Mouse (Mus musculus) hindlimb bud, embryonic 11.5 days (tissue): ENCODE results near the gene Arhgap44.

Experiments used
- DNase-seq: peaks from one replicate; pipeline ENCODE4 v3.0.0-alpha.2; 2012; ENCODE audit warnings: low read depth, low spot score; ENCODE audit errors: extremely low spot score

Arhgap44 gene

DNA sequence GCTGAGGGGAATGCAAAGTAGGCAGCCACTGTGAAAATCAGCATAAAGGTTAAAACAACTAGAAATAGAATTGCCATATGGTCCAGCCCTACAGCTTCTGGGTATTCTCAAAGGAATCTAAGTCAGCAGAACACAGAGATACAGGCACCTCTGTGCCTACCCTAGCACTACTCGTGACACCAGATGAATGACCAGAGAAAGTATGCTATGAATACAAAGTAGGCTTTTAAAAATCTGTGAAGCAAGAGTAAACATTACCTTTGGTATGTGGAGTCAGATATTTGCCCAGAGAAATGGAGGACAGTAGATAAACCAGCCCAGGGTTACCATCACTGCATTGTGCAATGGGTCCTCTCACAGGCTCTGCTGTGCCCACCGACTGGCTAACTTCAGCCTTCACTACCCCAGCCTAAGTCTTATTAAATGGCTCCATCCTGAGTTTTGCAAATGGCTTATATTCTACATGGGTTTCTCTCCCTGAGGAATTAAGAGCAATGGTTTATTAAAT lies 25.6 kb downstream of the Arhgap44 start:
- no peak for DNase-seq

DNA sequence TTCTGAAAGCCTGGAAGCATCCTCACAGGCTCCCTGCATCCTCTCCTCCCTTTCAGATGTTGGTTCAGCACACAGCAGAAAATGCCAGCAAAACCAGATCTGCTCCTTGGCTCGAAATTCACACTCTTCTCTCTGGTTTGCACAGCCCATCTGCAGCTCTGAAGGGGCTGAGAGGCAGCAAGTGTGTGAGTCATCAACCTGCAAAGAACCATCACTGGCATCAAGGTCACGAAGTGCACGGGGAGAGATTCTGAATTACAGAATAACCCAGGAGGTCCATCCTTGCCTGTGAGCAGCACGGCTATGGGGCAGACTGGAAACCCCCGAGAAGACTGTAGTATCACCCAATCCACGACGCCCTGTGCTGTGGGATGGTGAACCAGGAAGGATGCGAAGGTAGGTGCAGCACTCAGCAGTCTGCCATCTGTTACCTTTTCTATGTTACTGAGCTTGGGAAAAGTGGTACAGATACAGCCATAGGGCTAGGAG lies 27.5 kb downstream of the Arhgap44 start:
- DNase-seq: no peak

DNA sequence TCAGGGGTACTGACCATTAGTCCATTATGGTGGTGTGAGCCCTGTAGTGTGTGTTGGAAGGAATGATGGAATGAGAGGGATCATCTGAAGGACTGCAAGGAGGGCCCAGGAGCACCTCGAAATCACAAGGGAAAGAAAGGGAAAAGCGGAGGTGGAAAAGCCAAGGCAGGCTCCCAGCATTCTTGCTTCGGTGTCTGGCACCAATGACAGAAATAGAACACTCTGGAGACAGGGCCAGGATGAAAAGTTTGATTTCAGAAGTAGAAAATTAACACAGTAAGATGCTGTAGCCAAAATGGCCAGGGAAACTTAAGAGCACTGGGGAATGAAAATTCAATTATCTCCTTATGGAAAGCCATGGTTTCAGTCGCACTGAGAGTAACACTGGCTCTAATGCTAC lies 29.1 kb downstream of the Arhgap44 start:
- no peak for DNase-seq

DNA sequence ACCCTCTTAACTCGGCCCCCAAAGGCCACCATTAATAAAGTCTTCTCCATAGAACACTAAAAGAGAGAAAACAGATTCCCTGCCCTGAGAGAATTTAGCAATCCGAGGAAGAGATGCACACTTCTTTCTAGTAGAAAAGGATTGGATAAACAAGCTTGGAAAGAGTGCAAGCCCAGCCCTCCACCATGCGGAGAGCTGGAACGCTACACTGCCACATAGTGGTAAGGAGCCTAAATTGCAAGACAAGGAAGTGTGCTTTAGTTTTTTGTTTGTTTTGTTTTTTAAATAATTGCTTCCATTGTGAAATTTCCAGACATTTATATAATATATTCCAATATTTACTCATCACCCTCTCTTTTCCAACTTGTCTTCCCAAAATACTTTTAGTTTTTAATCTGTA lies 33.7 kb downstream of the Arhgap44 start:
- no peak for DNase-seq

DNA sequence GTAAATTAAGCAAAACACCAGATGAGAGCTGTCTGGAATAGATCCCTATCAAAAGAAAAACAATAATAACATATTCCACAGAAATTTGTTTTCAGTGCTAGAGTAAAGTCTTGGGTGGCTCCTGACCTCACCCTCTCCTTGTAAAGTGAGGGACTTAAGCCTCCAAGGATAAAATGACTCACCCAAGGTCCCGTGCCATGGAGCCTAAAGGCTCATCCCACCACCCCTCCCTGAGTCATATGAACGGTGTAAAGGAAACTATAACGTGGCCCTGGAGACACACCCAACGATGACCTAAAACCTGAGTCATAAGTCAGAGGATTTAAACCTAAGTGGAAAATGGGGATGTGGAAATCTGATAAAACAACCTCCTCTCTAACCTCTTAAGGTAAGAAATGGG lies 34.1 kb downstream of the Arhgap44 start:
- DNase-seq: no peak

DNA sequence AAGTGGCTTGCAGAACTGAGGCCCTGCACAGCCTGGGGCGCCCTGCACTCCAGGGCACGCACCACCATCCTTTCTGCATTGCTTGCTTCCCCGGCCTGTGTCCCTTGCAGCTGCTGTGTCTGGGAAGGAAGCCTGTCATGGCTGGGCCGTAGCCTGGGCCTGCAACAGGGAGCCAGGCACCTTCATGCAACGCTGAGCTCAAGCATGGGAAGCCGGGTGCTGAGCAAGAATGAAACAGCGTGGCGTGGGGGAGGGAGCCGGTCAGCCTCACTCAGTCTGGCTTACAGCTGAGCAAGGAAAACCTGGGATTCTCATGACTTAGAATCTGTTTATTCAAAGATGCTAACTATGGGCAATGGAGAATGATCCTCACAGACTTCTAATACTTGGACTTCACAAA lies 36.2 kb downstream of the Arhgap44 start:
- no peak for DNase-seq

DNA sequence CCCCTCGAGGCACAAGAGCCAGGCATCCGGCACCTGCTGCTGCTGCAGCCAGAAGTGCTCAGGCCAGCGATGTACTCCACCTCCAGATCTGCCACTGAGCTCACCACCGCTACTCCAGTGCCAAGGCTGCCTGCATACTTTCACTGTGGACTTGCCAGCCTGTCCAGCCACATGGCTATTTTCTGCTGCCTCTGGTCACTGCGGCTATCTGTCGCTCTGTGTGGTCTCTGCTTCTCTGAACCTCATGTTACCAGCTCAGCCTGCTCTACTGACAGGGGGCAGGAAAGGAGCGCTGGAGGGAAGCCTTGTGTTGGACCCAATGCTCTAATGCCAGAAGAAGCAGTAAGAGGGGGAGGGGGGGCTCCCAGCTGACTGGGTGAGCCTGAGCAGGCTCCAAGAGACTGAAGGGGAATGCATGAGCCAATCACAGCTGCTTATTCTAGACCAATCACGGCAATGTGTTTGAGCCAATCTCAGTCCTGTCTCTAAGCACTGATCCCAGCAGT lies 37.8 kb downstream of the Arhgap44 start:
- no peak for DNase-seq

DNA sequence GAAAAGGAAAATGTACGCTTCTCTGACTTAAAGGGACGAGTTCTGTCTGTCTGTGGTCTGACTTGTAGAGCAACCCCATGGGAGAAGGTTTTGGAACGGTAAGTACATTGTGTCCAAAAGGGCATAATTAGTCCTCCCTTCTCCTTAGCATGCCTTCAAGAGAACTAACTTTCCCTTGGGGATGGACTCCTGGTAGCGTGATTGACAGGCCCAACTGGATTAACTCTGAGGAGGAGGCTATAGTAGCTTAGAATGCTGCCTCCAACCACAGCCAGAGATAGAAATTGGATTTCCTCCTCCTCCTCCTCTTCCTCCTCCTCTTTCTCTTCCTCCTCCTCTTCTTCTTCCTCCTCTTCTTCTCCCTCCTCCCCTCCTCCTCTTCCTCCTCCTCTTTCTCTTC lies 42.5 kb downstream of the Arhgap44 start:
- no peak for DNase-seq

DNA sequence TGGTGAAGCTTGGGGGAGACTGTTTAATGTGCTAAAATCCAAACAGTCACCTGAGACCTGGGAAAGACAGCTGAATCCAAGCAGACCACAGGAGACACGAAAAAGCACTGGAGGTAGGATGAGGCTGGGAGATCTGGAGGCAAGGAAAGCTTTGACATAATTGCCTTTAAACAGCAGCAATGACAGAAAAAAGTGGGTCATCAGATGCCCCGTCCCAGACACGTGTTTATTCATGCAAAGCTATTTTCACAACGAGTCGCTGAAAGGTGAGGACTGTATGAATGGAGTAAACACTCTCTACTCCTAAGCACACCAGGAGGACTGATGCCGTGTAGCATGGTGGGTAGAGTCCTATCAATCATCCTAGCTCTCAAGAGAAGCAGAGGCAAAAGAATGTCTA lies 47.0 kb downstream of the Arhgap44 start:
- no peak for DNase-seq

DNA sequence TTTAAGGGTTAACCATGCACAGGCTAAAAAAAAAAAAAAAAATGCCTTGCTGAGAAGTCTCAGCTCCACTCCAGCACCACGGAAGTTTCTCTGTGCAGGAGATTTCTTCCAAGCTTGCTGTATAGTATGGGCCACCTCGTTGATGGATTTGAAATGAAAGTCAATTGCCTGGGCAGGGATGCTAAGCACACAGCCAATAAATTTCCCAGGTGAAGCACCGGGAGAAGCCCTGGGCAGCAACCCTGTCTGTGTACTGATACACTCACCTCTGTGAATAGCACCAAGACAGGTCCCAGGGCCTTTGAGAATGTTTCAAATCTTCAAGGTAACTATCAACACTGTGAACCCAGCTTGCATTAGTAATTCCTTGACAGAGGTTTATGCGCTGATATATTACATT lies 50.7 kb downstream of the Arhgap44 start:
- no peak for DNase-seq

DNA sequence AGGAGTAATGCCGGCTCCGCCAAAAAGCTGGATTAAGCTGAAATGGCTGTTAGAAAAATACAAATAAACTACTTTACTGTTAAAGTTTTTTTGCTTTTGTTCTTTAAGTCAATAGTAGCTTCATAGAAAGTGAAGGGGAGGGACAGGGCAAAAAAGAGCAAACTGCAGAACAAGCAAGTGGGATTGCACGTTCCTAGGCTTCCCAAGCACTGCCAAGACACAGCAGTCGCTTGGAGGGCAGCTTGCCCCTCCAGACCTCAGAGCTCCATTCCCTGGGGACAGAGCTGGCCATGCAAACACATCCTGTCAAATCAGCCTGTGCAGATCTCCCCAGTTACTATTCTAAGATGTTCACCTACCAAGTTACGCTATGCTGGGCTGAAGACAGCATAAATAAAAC lies 51.1 kb downstream of the Arhgap44 start:
- no peak for DNase-seq

DNA sequence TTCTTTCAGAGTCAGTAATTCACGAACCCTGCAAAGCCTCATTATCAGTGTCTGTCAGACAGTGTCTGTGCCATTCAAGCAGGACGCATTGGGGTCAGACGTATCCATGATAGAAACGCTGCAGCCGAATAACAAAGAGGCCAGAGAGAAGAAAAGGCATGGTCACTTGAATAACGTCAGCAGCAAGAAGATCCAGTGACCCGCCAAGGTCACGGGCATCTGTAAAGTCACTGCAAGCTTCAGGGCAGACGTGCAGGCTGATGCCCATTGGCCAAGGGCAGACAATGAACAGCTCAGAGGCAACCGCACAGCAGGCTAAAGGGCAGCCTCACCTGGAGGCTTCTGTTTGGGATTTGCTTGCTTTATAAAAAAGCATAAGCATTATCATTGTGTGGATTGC lies 52.7 kb downstream of the Arhgap44 start:
- no peak for DNase-seq

DNA sequence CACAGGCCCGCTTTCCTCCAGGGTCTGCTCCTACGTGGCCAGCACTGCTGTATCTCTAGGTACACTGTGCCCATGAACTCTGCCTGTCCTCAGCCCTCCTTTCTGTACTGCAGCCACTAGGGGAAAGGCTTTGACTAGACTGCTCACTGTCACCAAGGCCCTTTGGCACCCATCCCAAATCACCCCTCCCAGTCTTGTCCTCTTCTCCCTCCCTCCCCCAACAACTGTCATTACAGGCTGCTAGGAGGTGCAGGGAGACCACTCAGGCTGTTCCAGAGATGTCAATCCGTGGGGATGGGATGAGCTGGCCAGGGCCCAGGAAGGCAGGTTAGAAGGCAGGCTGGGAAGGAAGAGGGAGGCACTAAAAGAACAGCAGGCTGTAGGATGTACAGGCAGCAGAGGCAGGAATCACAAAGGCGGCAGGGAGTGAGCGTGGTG lies 55.0 kb downstream of the Arhgap44 start:
- no peak for DNase-seq

DNA sequence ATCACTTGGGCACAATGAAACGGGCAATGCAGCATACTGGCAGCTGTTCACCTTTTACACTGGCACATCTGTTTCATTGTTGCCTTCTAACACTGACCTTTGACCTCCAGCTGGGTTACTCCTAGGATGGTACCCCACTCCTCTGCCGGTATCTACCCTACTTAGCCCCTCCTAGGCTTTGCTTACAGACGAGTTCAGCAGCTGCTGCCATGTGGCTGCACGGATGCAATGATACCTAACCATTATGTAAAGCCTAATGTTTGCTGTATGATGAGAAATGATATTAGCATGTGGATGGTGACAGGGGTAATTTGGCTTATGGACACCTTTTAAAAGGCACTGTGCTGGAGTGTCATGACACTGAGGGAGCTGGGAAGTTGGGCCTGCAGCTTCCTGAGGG lies 55.6 kb downstream of the Arhgap44 start:
- no peak for DNase-seq

DNA sequence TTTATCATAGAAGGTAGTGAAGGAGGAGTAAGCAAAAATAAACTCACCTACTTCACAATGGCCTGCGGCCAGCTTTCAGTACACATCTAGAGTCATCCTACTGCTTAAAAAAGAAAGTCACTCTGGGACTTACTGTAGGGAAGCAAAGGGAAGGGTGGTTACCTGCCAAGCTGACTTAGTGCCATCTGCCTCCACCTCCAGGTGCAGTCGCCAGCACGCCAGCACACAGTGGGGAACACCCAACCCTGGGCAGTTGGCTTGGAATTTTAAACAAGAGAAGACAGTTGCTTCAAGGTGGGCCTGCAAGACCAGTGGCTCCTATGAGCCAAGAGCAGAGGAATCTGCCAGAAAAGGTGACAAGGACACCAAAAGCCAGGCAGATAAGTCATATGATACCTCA lies 58.7 kb downstream of the Arhgap44 start:
- DNase-seq: no peak

DNA sequence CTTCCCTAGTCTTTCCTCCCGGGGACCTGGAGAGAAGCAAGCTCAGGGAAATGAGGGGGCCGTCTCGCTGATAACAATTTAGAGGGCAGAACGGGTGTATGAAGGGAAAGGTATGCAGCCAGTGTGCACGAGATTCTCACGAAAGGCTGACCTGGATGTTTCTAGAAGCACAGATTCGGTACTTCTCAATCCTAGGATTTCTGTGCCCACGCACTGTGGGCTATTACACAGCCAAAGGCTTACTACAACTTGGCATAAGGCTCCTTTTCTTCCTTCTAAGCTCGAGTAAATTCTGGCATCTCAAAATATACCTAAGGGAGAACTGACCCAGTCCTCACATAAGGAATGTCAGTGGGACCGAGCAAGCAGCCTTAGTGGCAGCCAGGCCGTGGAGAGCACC lies 61.6 kb downstream of the Arhgap44 start:
- no peak for DNase-seq

DNA sequence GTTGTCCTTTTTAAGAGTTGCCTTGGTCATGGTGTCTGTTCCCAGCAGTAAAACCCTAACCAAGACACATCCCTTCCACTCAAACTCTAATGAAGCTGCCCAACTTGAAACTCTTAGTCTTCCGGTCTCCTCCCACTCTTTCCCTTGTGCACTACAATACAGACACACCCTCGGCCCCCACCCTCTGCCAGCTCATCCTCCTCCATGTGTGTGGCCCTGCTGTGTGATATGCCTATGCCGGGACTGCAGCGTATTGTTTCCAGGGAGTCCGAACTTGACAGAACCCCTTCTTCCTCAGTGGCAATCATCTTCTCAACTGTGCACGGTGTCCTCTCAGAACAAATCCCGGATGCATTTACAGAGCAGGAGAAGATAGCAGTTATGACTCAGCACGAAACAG lies 62.7 kb downstream of the Arhgap44 start:
- no peak for DNase-seq

DNA sequence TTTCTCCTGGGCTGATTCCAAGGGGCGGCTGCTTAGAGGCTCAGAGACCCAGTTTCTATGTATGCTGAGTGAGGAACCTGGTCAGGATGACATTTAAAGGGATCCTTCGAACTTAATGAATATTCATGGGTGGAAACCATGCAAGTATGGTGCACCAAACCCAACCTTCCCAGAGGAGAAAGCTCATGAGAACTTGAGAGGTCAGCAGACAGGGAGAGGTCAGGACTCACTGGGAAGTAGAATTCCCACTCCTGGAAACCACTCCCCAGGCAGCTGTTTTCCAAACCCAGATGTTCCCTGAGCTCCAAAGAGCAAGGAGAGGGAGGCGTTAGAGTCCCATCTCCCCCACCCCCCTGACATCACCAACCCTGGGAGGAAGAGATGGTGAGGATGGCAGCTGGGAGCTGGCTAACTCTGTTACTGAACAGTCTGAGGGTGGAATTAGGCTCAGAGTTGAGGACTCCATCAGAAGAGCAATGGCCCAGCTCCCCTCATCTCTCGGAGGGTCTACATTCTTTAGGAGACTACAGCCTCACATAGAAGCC lies 65.2 kb downstream of the Arhgap44 start:
- no peak for DNase-seq

DNA sequence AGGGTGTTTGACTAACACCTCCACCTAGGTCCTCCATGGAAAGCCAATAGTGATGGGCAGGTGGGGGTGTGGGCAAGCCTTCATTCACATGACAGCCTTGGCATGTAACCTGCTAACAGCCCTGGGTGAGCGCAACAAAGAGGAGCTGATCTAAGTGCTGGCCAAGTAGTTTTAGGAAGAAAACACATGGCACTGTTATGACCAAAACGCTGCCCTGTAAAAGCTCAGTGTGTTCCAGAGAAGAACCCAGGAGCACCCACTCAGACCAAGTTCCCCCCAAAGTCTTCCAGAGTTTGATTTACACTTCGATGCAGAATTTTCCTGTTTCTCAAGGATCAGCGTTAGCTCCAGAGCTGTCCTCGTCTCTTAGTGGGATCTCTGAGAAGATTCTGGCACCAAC lies 65.9 kb downstream of the Arhgap44 start:
- DNase-seq: no peak

DNA sequence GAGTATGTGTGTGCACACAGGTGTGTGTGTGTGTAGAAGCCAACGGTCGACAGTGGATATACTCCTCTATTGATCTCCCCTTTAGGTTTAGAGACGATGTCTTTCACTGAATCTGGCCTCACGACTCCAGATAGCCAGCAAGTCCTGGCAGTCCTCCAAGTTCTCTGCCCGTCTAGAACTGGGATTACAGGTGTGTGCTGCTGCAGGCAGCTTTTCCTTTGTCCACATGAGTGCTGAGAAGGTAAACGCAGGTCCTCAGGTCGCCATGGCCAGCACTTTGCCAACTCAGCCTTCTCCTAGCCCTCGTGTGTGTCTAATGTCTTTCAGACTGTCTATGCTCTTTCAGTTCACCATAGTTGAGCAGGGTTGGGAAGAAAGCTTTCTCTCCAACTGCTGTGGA lies 69.9 kb downstream of the Arhgap44 start:
- no peak for DNase-seq

DNA sequence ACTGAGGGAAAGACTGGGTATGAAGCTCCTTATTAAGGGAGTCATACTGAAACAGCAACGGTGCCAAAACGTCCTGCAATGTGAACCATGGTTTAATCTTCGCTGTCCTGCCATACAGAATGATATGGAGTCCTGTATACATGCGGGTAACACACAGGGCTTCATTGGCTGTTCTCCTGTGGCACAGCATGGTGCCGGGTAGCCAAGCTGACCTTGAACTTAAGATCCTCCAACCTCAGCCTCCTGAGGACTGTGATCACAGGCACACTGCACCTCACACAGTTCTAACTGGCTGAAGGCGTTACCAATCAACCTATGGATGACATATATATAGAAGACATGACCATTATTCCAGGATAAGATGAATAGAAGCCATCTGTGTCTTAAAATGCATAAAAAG lies 72.4 kb downstream of the Arhgap44 start:
- DNase-seq: no peak

DNA sequence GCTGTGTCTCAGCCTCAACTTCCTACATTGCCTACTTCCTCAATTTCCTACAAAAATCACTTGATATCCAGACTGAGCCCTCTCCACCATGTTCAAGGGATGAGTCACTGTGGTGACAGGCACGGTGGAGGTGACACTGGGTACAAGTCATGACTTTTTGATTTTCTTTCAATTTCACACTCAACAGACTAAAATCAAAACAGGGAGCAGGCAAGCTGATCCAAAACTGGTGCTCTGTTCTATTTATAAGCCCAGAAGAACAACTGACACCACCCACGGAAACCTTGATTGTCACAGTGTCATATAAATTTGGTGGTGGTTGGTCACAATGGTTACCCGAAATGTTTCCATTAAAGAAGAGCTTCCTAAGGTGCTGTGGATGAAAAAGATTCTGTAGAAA lies 72.8 kb downstream of the Arhgap44 start:
- no peak for DNase-seq

DNA sequence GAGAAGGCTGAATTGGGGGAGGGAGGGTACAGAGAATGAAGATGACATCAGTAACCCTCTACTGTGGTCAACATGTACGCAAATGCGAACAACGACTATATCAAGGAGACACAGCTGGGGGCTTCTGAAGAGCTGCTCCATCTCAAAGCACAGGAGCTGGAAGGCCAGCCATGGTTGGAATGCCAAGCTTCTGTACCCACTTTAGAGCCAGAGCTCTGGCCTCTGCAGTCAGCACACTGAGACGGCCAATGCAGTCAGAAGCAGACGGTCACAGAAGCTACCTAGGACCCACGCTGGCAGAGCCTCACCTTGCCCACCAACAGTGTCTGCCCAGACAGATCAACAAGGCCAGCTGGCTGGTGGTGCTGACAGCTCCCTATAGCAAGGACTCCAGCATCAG lies 73.5 kb downstream of the Arhgap44 start:
- DNase-seq: no peak
